Mouse (Mus musculus) cerebellum, postnatal 36 days (tissue): ENCODE measurements around the gene Cd79a.
A peak's percentile ranks its signal among the peaks of the same experiment; 100 is the strongest.

Experiments
- DNase-seq, 2 experiments: peaks; one replicate each; pipeline ENCODE4 v3.0.0; 2021 to 2022; ENCODE audit warnings: mixed read lengths in 2 of 2

Cd79a gene

DNA sequence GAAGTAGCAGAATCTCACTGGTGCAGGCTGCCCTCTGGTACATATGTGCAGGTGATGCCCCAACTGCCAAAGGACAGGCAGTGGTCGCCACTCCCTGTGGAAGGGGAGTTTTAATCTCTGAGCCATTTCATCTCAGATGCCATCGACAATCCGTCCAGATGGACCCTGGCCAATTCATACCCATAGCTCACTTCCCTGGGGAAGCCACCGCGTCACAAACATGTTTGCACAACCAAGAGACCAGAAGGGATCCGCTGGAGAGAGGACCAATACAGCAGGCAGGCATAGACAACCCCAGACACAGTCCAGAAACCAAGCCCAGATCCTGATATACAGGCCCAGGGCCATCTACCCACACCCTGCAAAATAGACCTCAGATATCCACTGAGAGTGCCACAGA is 33.3 kb downstream of the Cd79a start:
- no peak for DNase-seq

DNA sequence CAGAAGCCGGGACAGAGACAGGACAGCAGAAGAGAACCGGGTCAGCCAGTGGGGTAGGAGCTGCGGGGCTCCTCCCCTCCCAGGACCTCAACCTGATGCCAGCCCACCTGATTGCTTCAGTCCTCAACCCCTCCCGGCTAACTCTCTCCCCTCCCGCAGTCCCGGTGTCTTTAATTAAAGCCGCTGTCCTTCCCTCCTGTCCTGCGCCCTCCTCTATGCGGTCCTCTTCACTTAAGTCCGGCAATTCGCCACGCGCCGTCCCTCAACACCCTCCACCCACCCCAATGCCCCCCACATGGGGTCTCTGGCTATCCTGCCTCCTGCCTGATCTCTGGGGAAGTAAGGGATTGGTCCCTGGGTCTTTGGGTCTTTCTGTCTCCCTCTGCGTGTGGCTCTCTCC is 34.5 kb downstream of the Cd79a start:
- DNase-seq: no peak

DNA sequence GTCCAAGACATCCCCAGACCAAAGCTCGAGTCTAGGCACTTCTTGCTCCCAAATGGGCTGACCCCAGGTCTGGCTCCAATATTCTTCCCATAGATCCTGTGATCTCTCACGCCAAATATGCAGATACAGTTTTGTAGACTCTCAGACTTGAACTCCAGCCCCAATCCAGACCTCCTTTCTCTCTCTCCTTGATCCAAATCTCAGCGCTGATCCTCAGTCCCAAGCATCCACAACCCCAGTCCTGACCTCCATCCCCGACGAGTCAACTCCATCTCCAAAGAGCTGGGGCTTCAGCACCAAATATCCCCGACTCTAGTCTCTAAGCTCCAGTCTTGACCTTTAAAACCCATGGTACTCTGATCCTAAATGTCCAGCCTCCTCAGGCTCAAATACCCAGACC is 46.5 kb downstream of the Cd79a start:
- DNase-seq: no peak

DNA sequence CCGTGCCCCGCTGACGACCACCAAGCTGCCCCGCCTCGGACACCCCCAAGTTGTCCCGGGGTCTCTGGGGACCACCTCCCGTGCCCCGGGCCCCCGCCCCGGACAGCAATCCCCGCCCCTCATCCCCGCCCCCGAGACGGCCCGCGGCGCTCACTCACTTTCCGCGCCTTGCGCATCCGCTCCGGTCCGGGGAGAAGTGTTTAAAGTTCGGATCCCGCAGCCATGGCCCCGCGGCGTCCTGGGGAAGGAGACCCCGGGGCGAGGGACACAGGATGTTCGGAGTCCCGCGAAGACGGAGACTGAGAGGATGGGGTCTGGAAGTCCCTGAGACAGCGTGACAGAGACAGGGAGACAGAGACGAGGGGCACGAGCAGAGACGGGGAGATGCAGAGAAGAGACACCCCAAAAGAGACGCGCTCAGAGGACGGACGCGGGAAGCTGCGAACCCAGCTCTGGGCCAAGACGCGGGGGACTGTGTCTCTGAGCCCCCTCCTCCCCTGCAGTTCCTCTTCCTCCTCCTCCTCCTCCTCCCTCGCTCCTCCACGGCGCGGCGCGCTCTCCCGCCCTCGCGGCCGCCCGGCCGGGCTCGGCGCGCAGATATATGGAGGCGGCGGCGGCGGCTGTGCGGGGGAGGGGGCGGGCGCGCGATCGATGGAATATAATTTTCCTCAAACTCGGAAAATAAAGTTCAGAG is 47.2 kb downstream of the Cd79a start, which contains the start of gene Gm4881:
Gene Gm4881 (minus strand): TSS at position 238 of the 694 bp plus-strand sequence.
- no peak for DNase-seq

DNA sequence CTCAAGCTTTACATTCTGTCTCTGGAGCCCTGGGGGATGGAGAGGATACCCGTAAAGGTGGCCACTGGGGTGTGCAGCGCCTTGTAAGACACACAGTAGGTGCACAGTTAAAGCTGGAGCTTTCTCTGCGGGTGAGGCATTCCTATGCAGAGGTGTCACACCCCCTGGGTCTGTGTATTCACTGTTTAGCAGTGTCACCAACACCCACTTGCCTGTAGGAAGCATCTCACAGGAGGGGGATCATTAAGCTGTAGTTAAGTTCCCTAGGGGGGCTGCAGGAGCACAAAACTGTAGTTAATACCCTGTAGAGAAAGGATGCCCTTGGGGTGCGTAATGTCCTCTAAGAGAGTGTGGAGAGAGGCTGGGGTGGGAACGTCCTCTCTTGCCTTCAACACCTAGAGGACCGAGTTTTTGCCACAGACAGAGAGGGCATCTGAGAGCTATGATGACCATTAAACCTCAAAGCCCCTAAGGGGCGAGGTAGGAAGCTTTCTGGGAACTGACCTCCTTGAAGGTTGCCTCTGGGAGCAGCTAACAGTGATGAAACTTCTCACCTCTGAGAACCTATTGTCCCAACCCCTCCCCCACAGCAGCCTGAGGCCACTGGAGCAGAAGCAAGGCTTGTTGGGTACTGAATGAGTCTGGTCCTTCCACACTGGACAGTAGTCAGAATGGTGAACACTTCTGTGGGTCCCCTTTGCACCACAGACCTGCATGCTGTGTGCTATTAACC is 50.3 kb downstream of the Cd79a start:
- DNase-seq: no peak

DNA sequence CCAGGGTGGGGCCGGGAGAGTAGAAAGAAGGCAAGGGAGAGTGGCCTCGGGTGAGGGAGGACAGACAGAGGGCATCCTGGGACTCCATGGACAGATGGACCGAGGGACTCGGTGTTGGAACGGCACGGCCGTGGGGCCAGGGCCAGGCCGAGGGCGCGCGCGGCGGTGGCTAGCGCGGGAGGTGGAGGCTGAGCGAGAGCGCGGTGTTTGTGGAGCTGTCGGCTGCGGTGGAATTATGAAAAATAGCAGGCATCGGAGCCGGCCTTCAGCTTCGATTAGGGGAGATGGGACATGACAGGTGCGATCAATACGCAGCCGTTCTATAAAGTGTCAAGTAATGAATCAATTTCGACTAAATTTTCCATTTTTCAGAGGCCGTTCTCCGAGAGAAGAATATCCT is 51.6 kb downstream of the Cd79a start:
- DNase-seq: no peak

DNA sequence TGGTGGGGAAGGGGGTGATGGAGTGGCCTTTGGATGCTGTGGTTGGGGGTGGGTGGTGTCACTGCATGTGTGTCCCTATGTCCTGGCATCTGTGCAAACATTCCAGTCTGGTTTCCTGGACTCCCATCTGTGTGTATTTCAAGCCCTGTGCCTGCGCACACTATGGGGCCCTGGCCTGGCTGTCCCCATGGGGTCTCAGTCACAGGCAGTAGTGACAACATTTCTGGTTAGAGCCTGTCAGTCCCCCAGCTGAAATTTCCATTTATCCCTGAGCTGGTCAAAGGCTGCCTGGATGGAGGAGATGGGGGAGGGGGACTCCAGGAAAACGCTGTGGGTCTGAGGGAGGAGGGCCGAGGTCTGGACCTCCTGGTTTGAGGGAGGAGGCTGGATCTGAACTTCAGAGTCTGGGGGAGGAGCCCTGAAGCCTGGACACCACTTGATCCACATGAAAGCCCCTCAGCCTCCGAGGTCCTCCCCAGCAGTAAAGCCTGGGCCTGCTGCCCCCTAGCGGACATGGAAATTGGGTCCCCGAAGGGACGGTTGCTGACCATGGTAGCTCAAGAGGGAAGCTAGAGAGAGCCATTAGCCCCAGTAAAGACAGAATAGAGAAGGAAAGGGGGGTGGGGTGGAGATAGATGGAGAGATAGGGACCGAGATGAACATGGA is 52.9 kb downstream of the Cd79a start:
- peak; percentile 71 to 79 for DNase-seq
